Mouse (Mus musculus): ENCODE measurements around the gene Igfbp4. TPM values are rescaled to one million over a fixed set of nuclear protein-coding genes. Genes with fewer than 3 reads are reported as not detected.
A peak's percentile ranks its signal among the peaks of the same experiment; 100 is the strongest.

Gene Igfbp4
- total RNA-seq, 2 experiments from 2014 or later: 219 to 333 TPM

DNA sequence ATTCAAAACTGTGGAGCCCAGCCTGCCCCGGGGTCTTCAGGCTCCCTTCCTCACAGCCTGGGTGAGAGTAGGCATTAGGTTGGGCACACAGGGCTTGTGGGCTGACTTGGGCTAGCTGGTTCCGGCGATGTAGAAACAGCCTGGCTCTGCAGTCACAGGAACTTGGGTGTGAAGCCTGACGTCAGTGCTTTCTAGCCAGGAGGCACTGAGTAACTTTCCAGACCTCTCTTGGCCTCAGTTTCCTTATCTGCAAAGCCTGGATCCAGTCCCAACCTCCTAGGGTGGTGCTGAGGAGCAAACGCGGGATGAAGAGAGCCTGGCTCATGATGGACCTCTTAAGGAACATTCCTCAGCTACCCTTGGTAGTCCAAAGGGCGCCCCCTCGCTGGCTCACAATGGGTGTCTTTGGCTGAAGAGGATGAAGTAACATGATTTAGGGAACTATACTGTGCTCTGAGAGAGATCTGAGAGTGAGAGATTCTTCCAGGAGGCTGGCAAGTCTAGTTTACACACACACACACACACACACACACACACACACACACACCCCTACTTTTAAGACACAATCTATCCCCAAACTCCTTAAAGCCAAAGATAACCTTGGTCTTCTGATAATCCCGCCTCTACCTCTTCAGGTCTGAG lies 40.0 kb downstream of the Igfbp4 start:
- DNase-seq: no peak

- DNase-seq: no peak
Observed at GRCm38 (mm10) chr11:99081566-99081965, 40.5 kb downstream of the Igfbp4 start.

DNA sequence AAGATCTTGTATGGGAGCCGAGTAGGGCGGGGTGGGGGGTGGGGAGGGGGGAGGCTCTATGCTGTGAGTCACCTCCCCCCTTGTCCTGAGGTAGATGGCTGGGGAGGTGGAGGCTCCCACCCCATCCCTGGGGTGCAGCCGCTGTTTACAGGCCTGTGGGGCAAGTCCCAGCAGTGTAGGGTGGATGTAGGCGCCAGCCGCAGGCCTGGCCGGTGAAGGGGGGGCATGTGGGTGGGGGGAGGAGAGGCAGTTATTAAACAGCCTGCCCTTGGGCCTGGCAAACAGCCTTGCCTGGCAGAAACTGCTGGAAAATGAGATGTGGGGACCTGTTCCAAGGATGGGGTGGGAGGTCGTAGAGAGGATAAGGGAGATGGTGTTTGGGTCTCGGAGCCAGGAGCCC lies 41.1 kb downstream of the Igfbp4 start:
- peak; percentile 54 for DNase-seq

DNA sequence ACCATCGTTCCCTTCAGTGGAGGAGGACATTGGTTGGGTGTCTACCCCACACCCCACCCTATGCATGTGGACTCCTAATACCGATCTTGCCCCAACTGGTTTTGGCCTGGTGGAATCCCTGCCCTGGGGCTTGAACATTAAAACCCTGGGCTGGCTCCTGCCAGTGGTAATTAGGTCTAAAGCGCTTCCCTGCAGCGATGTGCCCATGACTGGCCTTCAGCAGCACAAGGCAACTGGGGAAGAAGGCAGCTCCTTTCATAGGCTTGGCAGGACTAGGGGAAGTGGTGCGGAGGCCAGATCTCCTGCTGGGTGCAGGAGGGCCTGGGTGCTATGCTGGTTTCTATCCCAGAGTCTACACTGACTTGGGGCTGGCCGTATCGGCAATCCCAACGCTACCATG lies 42.5 kb downstream of the Igfbp4 start:
- DNase-seq: no peak

DNA sequence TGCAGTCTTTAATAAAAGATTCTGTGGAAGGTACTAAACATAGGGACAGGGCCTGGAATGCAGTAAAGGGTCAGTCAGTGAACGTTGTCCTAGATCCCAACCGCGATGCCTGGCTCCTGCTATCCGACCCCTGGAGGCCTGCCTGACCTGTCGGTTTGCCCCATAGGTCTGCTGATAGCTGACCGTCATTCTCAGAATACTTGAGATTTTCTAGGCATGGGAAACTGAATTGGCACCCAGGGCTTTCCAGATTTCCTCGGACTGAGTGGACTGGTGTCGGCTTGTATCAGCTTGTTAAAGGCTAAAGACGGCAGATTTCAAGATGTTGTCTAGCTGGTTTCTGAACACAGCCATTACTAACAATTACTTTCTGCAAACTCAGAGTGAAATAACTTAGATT lies 43.3 kb downstream of the Igfbp4 start:
- no peak for DNase-seq

DNA sequence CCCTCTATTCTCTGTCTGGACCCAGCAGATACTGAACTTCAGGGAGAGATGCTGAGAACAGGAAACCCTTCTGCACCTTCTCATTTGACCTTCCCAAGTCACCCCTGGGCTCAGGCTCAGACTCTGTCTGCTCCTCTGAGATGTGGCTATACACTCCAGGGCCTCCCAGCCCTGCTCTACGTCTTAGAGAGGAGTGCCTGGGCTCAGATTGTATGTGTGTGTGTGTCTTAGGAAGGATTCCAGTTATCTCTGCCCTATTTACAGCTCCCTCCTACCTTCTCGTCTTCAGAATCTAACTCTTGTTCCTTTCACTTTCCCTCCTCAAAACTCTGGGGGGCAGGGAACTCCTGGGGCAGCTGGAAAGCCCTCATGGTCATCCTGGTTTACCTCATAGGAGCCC lies 47.4 kb downstream of the Igfbp4 start:
- no peak for DNase-seq

GRCm38 (mm10) chr11:99089077-99089601 lies 48.1 kb downstream of the Igfbp4 start, which contains the start of gene Tns4:
Tns4 (minus strand) TSS chr11:99089306.
- DNase-seq: no peak

GRCm38 (mm10) chr11:99090391-99090790 lies 49.3 kb downstream of the Igfbp4 start:
- DNase-seq: no peak

- no peak for DNase-seq
Observed at GRCm38 (mm10) chr11:99091666-99092065, 50.6 kb downstream of the Igfbp4 start.

DNA sequence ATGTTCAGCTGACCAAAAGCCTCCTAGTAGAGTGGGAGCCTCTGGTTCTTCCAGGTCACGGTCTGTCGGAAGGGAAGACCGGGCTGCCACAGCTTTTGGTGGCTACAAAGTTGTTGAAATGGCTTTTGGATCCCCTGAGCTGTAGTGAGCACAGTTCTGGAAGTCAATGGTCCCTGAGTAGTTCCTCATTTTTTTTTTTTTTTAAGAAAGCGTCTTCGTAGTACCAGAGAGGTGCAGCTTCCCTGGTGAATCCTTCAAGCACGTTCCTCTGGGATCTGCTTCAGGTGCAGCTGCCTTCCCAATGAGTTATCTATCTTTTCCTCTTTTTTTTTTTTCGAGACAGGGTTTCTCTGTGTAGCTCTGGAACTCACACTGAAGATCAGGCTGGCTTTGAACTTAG lies 52.7 kb downstream of the Igfbp4 start:
- DNase-seq: no peak

DNA sequence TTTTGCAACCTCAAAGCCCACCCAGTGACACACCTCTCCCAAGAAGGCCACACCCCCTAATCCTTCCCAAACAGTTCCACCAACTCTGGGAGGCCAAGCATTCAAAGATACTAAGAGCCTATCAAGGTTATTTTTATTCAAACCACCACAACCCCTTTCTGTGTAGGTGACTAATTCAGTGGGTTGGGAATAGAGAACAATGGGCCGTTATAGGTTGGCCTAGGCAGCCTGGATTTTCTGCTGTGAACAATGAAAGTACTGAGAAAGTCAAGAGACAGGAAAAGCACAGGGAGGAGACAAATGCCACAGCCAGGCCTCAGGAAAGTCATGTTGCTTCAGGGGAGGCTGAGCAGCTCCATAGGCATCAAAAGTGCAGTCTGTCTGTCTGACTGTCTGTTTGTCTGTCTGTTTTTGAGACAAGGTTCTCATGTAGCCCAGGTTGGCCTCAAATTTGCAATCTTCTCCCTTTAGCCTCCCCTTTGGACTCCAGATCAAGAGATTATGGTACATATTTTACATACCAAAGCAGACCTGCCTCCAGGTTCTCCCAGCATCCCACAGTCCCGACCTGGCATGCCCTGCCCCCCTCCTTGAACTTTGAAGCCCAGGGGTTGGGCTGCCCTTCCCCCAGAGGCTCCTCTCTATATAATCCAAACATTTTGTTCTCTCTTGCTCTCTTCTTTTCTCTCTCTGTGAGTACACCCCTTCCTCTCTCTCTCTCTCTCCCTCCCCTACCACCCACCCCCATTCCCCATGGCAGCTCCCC lies 54.0 kb downstream of the Igfbp4 start:
- no peak for DNase-seq

DNA sequence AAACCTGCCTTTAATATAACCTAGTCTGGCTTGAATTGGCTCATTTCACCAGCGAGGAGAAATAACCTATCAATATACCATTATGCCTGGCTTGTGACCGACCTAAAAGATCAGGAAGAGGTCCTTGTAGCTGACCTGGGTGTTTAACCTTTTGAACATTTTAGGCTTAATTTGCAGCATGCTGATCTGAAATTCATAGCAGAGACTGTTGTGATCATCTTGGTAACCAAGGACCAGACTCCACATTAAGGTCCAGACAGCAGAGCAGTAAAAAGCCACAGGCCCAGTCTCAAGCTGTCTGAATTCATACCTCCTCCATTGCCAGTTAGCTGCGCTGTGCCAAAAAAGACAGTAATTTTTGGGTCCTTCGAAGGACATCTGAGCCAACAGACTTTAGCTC lies 54.7 kb downstream of the Igfbp4 start:
- DNase-seq: no peak

- DNase-seq: no peak
Observed at GRCm38 (mm10) chr11:99096417-99096816, 55.4 kb downstream of the Igfbp4 start.

DNA sequence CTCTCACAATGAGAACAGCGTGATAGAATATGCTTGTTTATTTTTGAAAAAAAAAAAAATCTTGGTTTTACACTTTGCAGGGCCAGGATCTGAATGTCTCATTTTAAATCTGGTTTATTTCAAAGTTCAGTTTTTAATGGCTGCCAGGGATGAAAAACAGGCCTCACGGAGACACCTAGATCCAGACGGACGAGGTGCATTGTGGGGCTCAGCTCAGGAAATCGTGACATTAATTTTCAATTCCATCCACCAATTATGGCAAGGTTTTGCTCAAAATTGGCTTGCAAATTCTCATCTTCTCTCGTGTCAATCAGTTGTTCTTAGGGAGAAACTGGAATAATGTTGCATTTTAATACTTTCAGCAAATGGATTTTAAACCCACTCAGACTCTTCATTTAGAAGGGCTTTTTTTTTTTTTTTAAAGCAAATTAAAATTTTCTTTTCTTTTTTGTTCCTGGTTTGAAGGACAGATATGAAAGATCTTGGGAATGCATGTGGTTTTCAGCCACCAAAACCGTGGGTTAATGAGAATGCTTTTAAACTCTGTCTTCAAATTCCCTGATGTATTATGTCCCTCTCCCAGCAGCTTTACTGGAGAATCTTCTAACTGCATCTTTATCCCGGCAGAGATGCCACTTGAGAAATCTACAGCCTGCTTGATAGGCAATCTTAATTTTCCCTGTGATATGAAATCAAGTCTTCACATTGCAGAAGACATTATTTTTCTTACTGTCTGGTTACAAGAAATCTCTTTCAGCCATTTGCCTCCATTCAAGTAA lies 56.1 kb downstream of the Igfbp4 start:
- no peak for DNase-seq

DNA sequence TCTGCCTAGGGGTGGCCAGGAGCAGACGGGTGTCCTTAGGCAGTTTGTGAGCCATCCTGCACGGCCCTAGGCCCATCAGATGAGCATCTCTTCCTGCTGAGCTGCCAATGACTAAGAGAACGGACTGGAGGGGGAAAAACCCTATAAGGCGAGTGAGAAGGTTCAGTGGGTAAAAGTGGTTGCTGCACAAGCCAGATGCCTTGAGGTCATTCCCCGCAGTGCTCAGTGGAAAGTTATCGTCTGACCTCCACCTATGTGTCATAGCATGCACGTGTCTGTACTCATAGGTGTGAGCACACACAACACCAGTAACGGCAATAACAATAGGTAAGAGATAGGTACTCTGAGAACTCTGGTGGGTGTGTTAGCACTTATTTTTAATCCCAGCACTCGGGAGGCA lies 57.9 kb downstream of the Igfbp4 start:
- DNase-seq: no peak

- DNase-seq: peak; percentile 65
Observed at GRCm38 (mm10) chr11:99099516-99099915, 58.5 kb downstream of the Igfbp4 start.

DNA sequence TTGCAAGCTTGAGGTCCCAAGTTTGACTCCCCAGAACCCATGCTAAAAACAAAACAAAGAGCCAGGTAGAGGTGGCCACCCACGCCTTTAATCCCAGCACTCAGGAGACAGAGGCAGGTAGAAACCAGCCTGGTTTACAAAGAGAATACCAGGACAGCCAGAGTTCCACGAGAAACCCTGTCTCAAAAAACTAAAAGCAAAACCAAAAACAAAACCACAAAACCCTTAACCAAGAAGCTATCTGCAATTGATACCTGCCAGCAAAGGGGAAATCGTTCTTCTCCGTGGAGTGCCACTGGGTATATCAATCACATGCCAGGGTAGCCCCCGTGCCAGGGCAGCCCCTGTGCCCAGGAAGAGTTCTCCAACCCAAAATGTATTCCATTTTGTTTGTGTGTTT lies 59.2 kb downstream of the Igfbp4 start:
- DNase-seq: no peak

DNA sequence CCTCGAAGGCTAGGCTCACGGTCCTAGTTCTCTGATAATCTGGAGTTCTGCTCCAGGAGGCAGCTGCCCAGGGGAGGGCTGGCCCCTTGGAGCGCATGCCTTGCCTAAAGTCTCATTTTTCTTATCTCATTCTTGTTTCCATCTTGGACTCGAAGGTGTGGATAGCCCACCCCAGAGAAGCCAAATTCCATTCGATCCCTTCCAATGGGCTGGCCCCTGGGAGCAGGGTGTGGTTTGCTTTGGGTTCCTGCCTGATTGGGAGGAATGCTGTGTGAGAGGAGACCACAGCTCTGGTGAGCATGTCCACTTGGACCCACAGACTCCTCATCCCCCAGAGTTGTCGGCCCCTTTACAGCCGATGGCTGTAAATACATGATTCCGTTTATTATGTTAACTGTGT lies 60.6 kb downstream of the Igfbp4 start:
- no peak for DNase-seq

- DNase-seq: peak; percentile 48
Observed at GRCm38 (mm10) chr11:99102575-99103270, 61.7 kb downstream of the Igfbp4 start.

All from adrenal gland, postnatal 10 days (tissue).